Mouse (Mus musculus) heart, postnatal 0 days (tissue): ENCODE measurements around the gene Dcbld1. TPM values are rescaled to one million over a fixed set of nuclear protein-coding genes. Genes with fewer than 3 reads are reported as not detected.
A peak's percentile ranks its signal among the peaks of the same experiment; 100 is the strongest.
"Not testable (repeated sequence)": the region's sequence is repeated elsewhere in the genome, so short reads cannot be mapped to it uniquely, and the experiment has no call there.

Experiments used
- ATAC-seq: fragments of 200-750 bp; cut with Nextera tagmentation; 2 replicates; pipeline ENCODE4 v1.8.0; 2017; ENCODE audit warnings: low read depth, moderate number of reproducible peaks, moderate library complexity; ENCODE audit not compliant: insufficient read depth
- DNase-seq: peaks from one replicate; pipeline ENCODE4 v3.0.0-alpha.2; 2016; ENCODE audit warnings: low spot score
- H3K27ac ChIP-seq: fragments of 300-500 bp; sonication (generic); 2 replicates; pipeline ENCODE4 v1.5.1; 2014; ENCODE audit warnings: low read depth, mild to moderate bottlenecking
- H3K27me3 ChIP-seq: fragments of 300-500 bp; sonication (generic); 2 replicates; pipeline ENCODE4 v1.6.1; 2014; ENCODE audit warnings: low read length, mixed read lengths; ENCODE audit not compliant: control insufficient read depth, insufficient read depth
- H3K36me3 ChIP-seq: fragments of 300-500 bp; sonication (generic); replicated peaks from 2 replicates; pipeline ENCODE4 v1.6.1; 2014; ENCODE audit warnings: low read length, mixed read lengths; ENCODE audit not compliant: control insufficient read depth, insufficient read depth
- H3K4me1 ChIP-seq: fragments of 300-500 bp; sonication (generic); 2 replicates; pipeline ENCODE4 v1.6.1; 2014; ENCODE audit warnings: antibody characterized with exemption; ENCODE audit not compliant: control insufficient read depth, insufficient read depth
- H3K4me2 ChIP-seq: fragments of 300-500 bp; sonication (generic); 2 replicates; pipeline ENCODE4 v1.6.1; 2014; ENCODE audit warnings: low read depth, mild to moderate bottlenecking, low read length, moderate library complexity
- H3K4me3 ChIP-seq: fragments of 300-500 bp; sonication (generic); 2 replicates; pipeline ENCODE4 v1.5.1; 2014; ENCODE audit warnings: low read depth, low read length
- H3K9ac ChIP-seq: fragments of 300-500 bp; sonication (generic); replicated peaks from 2 replicates; pipeline ENCODE4 v1.6.1; 2014; ENCODE audit warnings: low read depth, low read length, mixed read lengths
- H3K9me3 ChIP-seq: fragments of 300-500 bp; sonication (generic); replicated peaks from 2 replicates; pipeline ENCODE4 v1.6.1; 2016; ENCODE audit warnings: low read length; ENCODE audit not compliant: control insufficient read depth
- CTCF ChIP-seq: IDR thresholded peaks from 2 replicates; pipeline ENCODE4 v1.5.1; 2016; ENCODE audit warnings: antibody characterized with exemption, control low read depth, low read depth
- EP300 ChIP-seq: IDR thresholded peaks from 2 replicates; pipeline ENCODE4 v1.6.1; 2016; ENCODE audit warnings: antibody characterized with exemption, low read depth
- WGBS: fragments of 180-500 bp; shearing (Covaris S2); extraction: QIAGEN DNeasy Blood & Tissue Kit; methylation state at CpG from one replicate; pipeline ENCODE4 v1.1.7; 2014; 5-methylcytosine and 5-hydroxymethylcytosine counted together
- polyA plus RNA-seq: library from polyadenylated mRNA; unstranded; fragments of >200 nt; fragmentation: Nextera tagmentation; extraction: Ambion mirVana; gene quantifications from 2 replicates; pipeline ENCODE4 v1.2.1, GENCODE M21; 2015
- total RNA-seq: library from RNA; depleted of rRNA; stranded (reverse); fragments of >200 nt; gene quantifications from 2 replicates; pipeline ENCODE4 v1.2.3, GENCODE M21; 2014; ENCODE audit warnings: low replicate concordance

Dcbld1 gene
- total and polyA plus RNA-seq, 2 experiments from 2014 or later = 4.1 to 6.5 TPM

GRCm38 (mm10) chr10:52331007-52331406 is 97.6 kb downstream of the Dcbld1 start:
- Histone ChIP-seq H3K27ac (no peak overlapping the region), H3K4me3 (no peak overlapping the region), H3K4me1 (no peaks in the 10 kb centered on the region), H3K4me2 (no peak overlapping the region), H3K9ac (no peak overlapping the region), H3K27me3 (no peaks in the 10 kb centered on the region), H3K9me3 (no peaks in the 10 kb centered on the region), H3K36me3 (peaks cover 6% of the 10 kb centered on the region)
- WGBS = 5% methylated on average over 1 of the region's 1 CpGs
- DNase-seq (peak; percentile 15), ATAC-seq (no peak)
- peak; percentile 66 for TF ChIP-seq CTCF
- no peak for TF ChIP-seq EP300

DNA sequence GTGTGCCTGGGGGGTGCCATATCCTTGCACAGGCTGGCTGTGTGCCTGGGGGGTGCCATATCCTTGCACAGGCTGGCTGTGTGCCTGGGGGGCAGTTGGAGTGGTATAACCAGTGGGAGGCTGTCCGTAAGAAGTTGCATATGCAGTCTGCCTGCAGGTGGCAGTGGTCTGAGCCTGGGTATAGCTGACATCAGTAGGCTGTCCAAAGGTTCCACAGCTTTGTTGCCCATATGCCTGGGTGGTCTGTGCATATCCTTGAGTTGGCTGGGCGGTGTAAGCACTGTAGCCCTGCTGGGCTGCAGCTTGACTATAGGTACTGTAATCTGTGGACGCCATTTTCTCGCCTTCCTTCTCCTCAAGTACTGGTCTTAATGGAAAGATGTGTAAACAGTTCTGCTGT is 109.9 kb downstream of the Dcbld1 start:
- not testable (repeated sequence) for H3K9ac ChIP-seq, ATAC-seq, H3K4me1 ChIP-seq, H3K27ac ChIP-seq, H3K9me3 ChIP-seq, H3K4me3 ChIP-seq, H3K4me2 ChIP-seq, DNase-seq, H3K27me3 ChIP-seq
- 96% methylated on average over 4 of the region's 4 CpGs for whole genome bisulfite sequencing
- H3K36me3 ChIP-seq = peaks cover 52% of the 10 kb centered on the region
- peak; percentile 13; the same call in 1 of the 2 replicates for TF ChIP-seq CTCF

GRCm38 (mm10) chr10:52353184-52353583 is 119.8 kb downstream of the Dcbld1 start:
- no peaks in the 10 kb centered on the region for H3K4me1 ChIP-seq
- ATAC-seq = no peak
- no peak overlapping the region for H3K9ac ChIP-seq
- H3K4me2 ChIP-seq = no peak overlapping the region
- no peak for DNase-seq
- H3K4me3 ChIP-seq = no peak overlapping the region
- peaks cover 50% of the 10 kb centered on the region for H3K36me3 ChIP-seq
- no peaks in the 10 kb centered on the region for H3K9me3 ChIP-seq
- no peak for TF ChIP-seq EP300
- no peak for TF ChIP-seq CTCF
- no peak overlapping the region for H3K27ac ChIP-seq
- no peaks in the 10 kb centered on the region for H3K27me3 ChIP-seq
- 81% methylated on average over 9 of the region's 9 CpGs for WGBS

DNA sequence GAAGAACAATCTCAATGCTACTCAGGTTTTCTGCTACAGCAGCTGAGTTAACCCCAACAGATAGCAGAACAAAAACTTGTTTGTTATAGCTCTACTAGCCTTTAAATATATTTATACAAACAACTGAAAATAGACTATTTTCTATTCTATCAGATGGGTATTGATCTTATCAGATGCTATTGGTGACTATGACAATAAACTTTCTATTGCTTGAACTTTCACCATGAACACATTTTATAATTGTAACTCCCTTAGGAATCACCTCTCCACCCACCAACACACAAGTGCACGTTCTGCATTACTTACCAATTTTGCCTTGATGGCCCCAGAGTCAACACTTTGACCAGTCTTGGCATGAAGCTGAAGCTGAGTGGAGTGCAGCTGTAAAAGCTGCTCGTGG is 125.0 kb downstream of the Dcbld1 start, which contains the start of gene Gm26741:
TSS of gene Gm26741 (plus strand) at position 301 of the 400 bp plus-strand sequence.
- no peaks in the 10 kb centered on the region for H3K4me1 ChIP-seq
- ATAC-seq (no peak), DNase-seq (no peak)
- H3K4me3 ChIP-seq = no peak within 1 kb of the TSS
- no peak within 1 kb of the TSS for H3K27ac ChIP-seq
- TF ChIP-seq EP300 = no peak
- TF ChIP-seq CTCF = no peak
- peaks cover 14% of the 10 kb centered on the region for H3K36me3 ChIP-seq
- H3K4me2 ChIP-seq = no peak within 1 kb of the TSS
- H3K9me3 ChIP-seq = no peaks in the 10 kb centered on the region
- WGBS = 83% methylated on average over 2 of the region's 2 CpGs
- no peak within 1 kb of the TSS for H3K9ac ChIP-seq
- H3K27me3 ChIP-seq = no peaks in the 10 kb centered on the region

- H3K4me3 ChIP-seq = no peak overlapping the region
- no peak overlapping the region for H3K9ac ChIP-seq
- no peaks in the 10 kb centered on the region for H3K27me3 ChIP-seq
- ATAC-seq (no peak), DNase-seq (no peak)
- H3K9me3 ChIP-seq = no peaks in the 10 kb centered on the region
- H3K27ac ChIP-seq = no peak overlapping the region
- H3K4me2 ChIP-seq = no peak overlapping the region
- 94% methylated on average over 4 of the region's 4 CpGs for WGBS
- TF ChIP-seq EP300 (no peak), CTCF (no peak)
- H3K36me3 ChIP-seq = peaks cover 8% of the 10 kb centered on the region
- H3K4me1 ChIP-seq = no peaks in the 10 kb centered on the region
Observed at GRCm38 (mm10) chr10:52360241-52360735, 126.9 kb downstream of the Dcbld1 start.

- H3K27me3 ChIP-seq = no peaks in the 10 kb centered on the region
- no peak overlapping the region for H3K9ac ChIP-seq
- no peaks in the 10 kb centered on the region for H3K9me3 ChIP-seq
- H3K4me2 ChIP-seq = no peak overlapping the region
- no peaks in the 10 kb centered on the region for H3K4me1 ChIP-seq
- ATAC-seq = no peak
- TF ChIP-seq EP300 = no peak
- TF ChIP-seq CTCF = no peak
- 88% methylated on average over 9 of the region's 9 CpGs for WGBS
- no peak overlapping the region for H3K27ac ChIP-seq
- DNase-seq = no peak
- H3K4me3 ChIP-seq = no peak overlapping the region
- peaks cover 3% of the 10 kb centered on the region; the same call in 1 of the 2 replicates for H3K36me3 ChIP-seq
Observed at GRCm38 (mm10) chr10:52360862-52361609, 127.6 kb downstream of the Dcbld1 start.
